Mouse (Mus musculus): ENCODE results near the gene Zfp617.

Gene Zfp617

GRCm38 (mm10) chr8:71952489-71952888 lies 44.1 kb downstream of the Zfp617 start:
- no peak for DNase-seq (ENCODE audit: low spot score)

DNA sequence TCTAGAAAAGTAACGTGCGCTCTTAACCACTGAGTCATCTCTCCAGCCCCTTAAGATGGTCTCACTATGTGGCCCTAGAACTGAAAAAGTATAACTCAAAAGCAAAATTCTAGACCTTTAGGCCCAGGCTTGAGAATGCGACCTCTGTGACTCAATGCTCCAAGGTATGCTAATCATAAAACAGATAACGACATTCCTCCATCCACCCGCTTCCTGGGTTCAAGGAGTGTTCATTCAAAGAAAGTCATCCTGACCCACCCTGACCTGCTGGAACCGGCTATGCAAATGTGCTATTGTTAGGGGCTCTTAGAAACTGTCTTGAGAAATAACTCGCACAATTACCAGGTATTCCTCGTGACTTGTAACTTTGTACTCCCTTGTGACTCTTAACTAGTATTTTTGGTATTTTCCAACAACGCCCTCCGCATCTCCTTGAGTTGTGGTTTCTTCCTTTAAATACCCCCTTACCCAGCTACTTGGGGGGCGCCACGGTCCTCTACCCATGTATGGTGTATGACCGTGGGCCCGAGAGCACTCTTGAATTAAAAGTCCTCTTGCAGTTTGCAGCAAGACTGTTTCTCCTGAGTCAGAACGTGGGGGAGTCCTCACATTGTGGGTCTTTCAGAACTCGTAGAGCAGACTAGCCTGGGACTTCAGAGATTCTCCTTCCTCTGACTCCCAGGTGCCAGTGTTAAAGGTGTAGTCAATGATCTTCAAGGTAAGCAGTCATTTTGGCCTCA lies 44.7 kb downstream of the Zfp617 start:
- DNase-seq (ENCODE audit: low spot score) = peak; percentile 38

- DNase-seq (ENCODE audit: low spot score) = no peak
These were observed 46.2 kb downstream of the Zfp617 start for GRCm38 (mm10) chr8:71954666-71955065.

GRCm38 (mm10) chr8:71960483-71960882 lies 52.0 kb downstream of the Zfp617 start:
- no peak for DNase-seq (ENCODE audit: low spot score)

- no peak for DNase-seq (ENCODE audit: low spot score)
These were observed 53.4 kb downstream of the Zfp617 start for GRCm38 (mm10) chr8:71961796-71962195.

DNA sequence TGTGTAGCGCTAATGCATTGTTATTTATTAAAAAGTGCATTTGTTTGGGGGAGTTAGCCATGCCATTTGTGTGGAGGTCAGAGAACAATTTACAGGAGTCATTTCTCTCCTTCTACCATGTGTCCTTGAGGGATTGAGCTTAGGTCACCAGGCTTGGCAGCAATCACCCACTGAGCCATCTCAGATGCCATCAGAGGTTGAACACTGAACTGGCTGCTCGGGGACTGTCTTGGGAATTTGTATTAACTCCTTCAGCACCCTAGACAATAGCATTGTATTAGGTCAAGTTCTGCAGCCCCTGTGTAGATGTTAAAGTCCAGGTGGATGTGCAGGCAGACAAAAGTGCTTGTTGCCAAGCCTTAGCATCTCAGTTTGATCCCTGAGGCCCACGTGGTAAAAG lies 55.6 kb downstream of the Zfp617 start:
- no peak for DNase-seq (ENCODE audit: low spot score)

DNA sequence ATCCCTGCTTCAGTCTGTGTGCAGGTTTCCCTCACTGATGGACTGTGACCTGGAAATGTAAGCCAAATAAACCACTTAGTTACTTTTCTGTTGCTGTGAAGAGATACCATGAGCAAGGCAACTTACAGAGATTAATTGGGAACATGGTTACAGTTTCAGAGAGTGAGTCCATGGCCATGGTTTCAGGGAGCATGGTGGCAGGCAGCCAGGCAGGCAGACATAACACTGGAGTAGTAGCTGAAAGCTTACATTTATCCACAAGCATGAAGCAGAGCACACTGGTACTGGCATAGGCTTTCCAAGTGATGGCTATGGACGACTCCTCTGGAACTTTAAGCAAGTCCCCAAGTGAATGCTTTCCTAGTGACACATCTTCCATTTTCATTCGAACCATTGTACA lies 56.7 kb downstream of the Zfp617 start:
- no peak for DNase-seq (ENCODE audit: low spot score)

GRCm38 (mm10) chr8:71966411-71966810 lies 58.0 kb downstream of the Zfp617 start:
- DNase-seq (ENCODE audit: low spot score) = no peak

GRCm38 (mm10) chr8:71967261-71967660 lies 58.8 kb downstream of the Zfp617 start:
- no peak for DNase-seq (ENCODE audit: low spot score)

GRCm38 (mm10) chr8:71968100-71968499 lies 59.7 kb downstream of the Zfp617 start:
- no peak for DNase-seq (ENCODE audit: low spot score)

GRCm38 (mm10) chr8:71968636-71969035 lies 60.2 kb downstream of the Zfp617 start:
- no peak for DNase-seq (ENCODE audit: low spot score)

GRCm38 (mm10) chr8:71971945-71972344 lies 63.5 kb downstream of the Zfp617 start:
- DNase-seq (ENCODE audit: low spot score) = no peak

GRCm38 (mm10) chr8:71974211-71974610 lies 65.8 kb downstream of the Zfp617 start:
- no peak for DNase-seq (ENCODE audit: low spot score)

DNA sequence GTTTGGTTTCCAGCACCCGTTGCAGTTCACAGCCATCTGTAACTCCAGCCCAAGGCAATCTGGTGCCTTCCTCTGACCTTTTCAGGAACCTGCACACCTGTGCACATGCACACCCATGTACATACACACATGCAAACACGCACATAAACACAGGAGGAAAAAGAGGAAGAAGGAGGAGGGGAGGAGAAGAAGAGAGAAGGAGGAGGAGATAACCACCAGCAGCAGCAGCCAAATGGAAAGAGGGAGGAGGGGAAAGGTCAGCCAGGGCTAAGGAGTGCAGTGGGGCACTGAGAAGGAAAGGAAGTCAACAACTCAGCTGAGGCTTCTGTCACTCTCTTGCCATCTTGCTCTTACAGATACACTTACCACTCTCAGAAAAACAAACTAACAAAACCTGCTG lies 72.6 kb downstream of the Zfp617 start:
- no peak for DNase-seq (ENCODE audit: low spot score)

GRCm38 (mm10) chr8:71981456-71981855 lies 73.0 kb downstream of the Zfp617 start:
- no peak for DNase-seq (ENCODE audit: low spot score)

Measured in yolk sac, embryonic 10.5 days (tissue).